Mouse (Mus musculus) olfactory bulb, adult 2 months (tissue): ENCODE data around the gene Cnn2.

Source experiments
- CTCF ChIP-seq: fragments of 200-500 bp; IDR thresholded peaks from 2 replicates; pipeline ENCODE4 v1.5.1; 2012; ENCODE audit warnings: low read depth, mild to moderate bottlenecking, low read length, moderate library complexity; ENCODE audit not compliant: insufficient read depth
- POLR2A ChIP-seq: fragments of 200-500 bp; IDR thresholded peaks from 2 replicates; pipeline ENCODE4 v1.6.1; 2012; ENCODE audit warnings: mild to moderate bottlenecking, low read depth, low read length, moderate library complexity; ENCODE audit not compliant: insufficient read depth

- TF ChIP-seq POLR2A (no peak), CTCF (no peak)
These were observed 23.1 kb upstream of the Cnn2 start for GRCm38 (mm10) chr10:79965325-79965724.
